Mouse (Mus musculus): ENCODE measurements around the gene Abl1. TPM values are rescaled to one million over a fixed set of nuclear protein-coding genes. Genes with fewer than 3 reads are reported as not detected.

Abl1 gene
- polyA plus RNA-seq, 1 experiment from 2014 or later, result 43.7 TPM

DNA sequence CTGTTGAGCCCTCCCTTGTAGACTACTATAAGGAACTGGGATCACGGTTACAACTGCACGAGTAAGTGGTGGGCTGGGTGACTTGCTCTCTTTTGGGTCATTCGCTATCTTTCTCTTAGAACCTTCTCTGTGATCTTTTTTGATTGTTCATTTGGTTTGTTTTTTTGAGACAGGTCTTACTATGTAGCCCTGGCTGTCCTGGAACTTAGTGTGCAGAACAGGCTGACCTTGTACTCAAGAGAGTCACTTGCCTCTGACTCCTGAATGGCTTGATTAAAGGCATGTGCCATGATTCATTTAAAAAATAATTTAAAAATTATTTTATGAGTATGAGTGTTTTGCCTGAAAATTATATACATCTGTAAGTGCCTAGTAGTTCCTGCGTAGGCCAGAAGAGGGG lies 26.6 kb downstream of the Abl1 start:
- Histone ChIP-seq H3K4me3 (ENCODE audit: low read length) (no peak overlapping the region), H3K9me3 (ENCODE audit: low read length) (no peaks in the 10 kb centered on the region), H3K27me3 (ENCODE audit: insufficient read depth, low read length) (no peaks in the 10 kb centered on the region), H3K4me1 (ENCODE audit: insufficient read depth, low read length) (no peaks in the 10 kb centered on the region), H3K27ac (ENCODE audit: low read length) (no peak overlapping the region), H3K36me3 (ENCODE audit: insufficient read depth, low read length) (peaks cover 2% of the 10 kb centered on the region; the same call in 1 of the 2 replicates), H3K9ac (replicated peaks; ENCODE audit: low read length) (no peak overlapping the region), H3K4me2 (replicated peaks; ENCODE audit: low read depth, low read length) (no peak overlapping the region)
- no peak for ATAC-seq (ENCODE audit: low FRiP score, low TSS enrichment)
- 94% methylated on average over 4 of the region's 4 CpGs for WGBS

DNA sequence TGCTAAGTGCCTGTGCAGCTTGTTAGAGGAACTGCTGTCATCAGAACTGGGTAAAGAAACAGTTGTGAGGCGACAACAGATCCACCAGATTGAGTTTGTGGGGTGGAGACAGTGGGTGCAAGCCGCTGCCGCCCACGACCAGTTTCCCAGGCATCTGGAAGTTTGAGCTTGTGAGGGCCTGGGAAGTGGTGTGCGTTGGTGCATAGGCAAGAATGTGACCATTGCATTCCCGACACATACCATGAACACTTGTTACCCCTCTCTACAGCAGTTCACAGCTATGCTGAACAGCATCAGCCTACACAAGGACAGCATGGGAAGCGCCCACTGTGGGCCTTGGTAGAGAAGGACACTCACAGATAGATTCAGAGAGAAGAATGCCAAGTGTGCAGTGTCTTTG lies 27.8 kb downstream of the Abl1 start:
- 0 out of 2 replicates have a peak overlapping the region, but pooled peaks have one; percentile 30 for H3K27ac ChIP-seq (ENCODE audit: low read length)
- peaks cover 2% of the 10 kb centered on the region; the same call in 1 of the 2 replicates for H3K36me3 ChIP-seq (ENCODE audit: insufficient read depth, low read length)
- H3K4me2 ChIP-seq (replicated peaks; ENCODE audit: low read depth, low read length), result no peak overlapping the region
- ATAC-seq (ENCODE audit: low FRiP score, low TSS enrichment), result peak; percentile 74
- H3K9me3 ChIP-seq (ENCODE audit: low read length), result no peaks in the 10 kb centered on the region
- H3K4me1 ChIP-seq (ENCODE audit: insufficient read depth, low read length), result no peaks in the 10 kb centered on the region
- no peak overlapping the region for H3K4me3 ChIP-seq (ENCODE audit: low read length)
- H3K27me3 ChIP-seq (ENCODE audit: insufficient read depth, low read length), result no peaks in the 10 kb centered on the region
- 59% methylated on average over 7 of the region's 7 CpGs for WGBS
- H3K9ac ChIP-seq (replicated peaks; ENCODE audit: low read length), result no peak overlapping the region

DNA sequence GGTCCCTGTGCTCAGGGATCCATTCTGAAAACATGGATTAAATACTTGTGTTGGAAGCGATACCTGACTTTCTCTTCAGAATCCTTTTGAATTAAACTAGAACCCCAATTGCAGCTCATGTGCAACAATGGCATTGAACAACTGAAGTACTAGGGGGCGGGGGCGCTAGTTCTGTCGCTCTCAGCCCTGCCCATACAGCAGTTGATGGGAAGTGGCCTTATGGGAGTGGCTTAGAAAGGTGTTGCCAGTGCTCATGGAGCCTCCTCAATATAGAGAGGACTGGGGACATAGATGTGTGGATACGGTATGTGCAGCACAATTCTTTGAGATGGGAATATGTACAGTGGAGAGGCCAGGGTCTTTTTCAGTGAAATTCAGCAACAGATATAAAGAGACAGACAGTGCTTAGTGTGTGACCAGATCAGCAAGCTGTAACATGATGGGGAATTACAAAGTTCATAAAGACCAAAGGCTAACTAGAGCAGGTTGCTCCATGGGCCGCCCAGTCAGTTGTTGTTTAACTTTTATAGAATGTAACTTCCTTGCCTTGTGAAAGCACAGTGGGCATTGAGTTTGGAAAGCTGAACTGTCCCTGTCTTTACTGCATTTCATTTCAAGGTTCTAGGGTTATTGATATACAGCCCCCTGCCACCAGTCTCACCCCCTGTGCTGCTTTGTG lies 31.2 kb downstream of the Abl1 start:
- H3K4me3 ChIP-seq (ENCODE audit: low read length), result no peak overlapping the region
- peak overlapping the region; percentile 71 for H3K27ac ChIP-seq (ENCODE audit: low read length)
- H3K4me1 ChIP-seq (ENCODE audit: insufficient read depth, low read length), result no peaks in the 10 kb centered on the region
- no peak overlapping the region for H3K9ac ChIP-seq (replicated peaks; ENCODE audit: low read length)
- 82% methylated on average over 6 of the region's 6 CpGs for WGBS
- ATAC-seq (ENCODE audit: low FRiP score, low TSS enrichment), result 0 out of 2 replicates have a peak, but pooled peaks have one; percentile 43
- no peaks in the 10 kb centered on the region for H3K9me3 ChIP-seq (ENCODE audit: low read length)
- H3K4me2 ChIP-seq (replicated peaks; ENCODE audit: low read depth, low read length), result no peak overlapping the region
- no peaks in the 10 kb centered on the region for H3K36me3 ChIP-seq (ENCODE audit: insufficient read depth, low read length)
- H3K27me3 ChIP-seq (ENCODE audit: insufficient read depth, low read length), result no peaks in the 10 kb centered on the region

- H3K27ac ChIP-seq (ENCODE audit: low read length), result peak overlapping the region; percentile 58; the same call in 1 of the 2 replicates
- WGBS, result 70% methylated on average over 2 of the region's 2 CpGs
- no peak for ATAC-seq (ENCODE audit: low FRiP score, low TSS enrichment)
- H3K27me3 ChIP-seq (ENCODE audit: insufficient read depth, low read length), result no peaks in the 10 kb centered on the region
- H3K4me3 ChIP-seq (ENCODE audit: low read length), result no peak overlapping the region
- H3K36me3 ChIP-seq (ENCODE audit: insufficient read depth, low read length), result no peaks in the 10 kb centered on the region
- H3K9ac ChIP-seq (replicated peaks; ENCODE audit: low read length), result no peak overlapping the region
- H3K4me1 ChIP-seq (ENCODE audit: insufficient read depth, low read length), result no peaks in the 10 kb centered on the region
- no peak overlapping the region for H3K4me2 ChIP-seq (replicated peaks; ENCODE audit: low read depth, low read length)
- no peaks in the 10 kb centered on the region for H3K9me3 ChIP-seq (ENCODE audit: low read length)
Observed at GRCm38 (mm10) chr2:31719944-31720343, 31.8 kb downstream of the Abl1 start.

DNA sequence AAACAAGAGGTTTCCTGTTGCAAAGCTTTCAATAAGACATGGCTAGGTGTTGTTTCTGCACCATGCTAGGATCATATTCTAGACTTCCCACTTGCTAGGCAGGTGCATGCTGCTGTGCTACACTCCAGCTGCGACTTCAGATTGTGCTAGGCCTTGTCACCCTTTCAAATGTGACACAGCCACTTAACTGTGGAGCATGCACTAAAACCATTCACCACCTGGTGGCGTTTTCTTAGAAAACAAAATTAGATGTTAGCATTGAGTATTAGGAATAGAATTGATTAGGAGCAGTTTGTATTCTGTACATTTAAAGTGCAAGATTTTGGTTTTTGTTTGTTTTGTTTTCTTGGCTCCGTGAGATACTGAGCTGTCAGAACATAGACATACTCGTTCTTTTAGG lies 32.6 kb downstream of the Abl1 start:
- no peaks in the 10 kb centered on the region for H3K36me3 ChIP-seq (ENCODE audit: insufficient read depth, low read length)
- no peaks in the 10 kb centered on the region for H3K4me1 ChIP-seq (ENCODE audit: insufficient read depth, low read length)
- H3K9ac ChIP-seq (replicated peaks; ENCODE audit: low read length), result no peak overlapping the region
- no peak overlapping the region for H3K4me2 ChIP-seq (replicated peaks; ENCODE audit: low read depth, low read length)
- no peaks in the 10 kb centered on the region for H3K9me3 ChIP-seq (ENCODE audit: low read length)
- no peaks in the 10 kb centered on the region for H3K27me3 ChIP-seq (ENCODE audit: insufficient read depth, low read length)
- H3K27ac ChIP-seq (ENCODE audit: low read length), result no peak overlapping the region
- 67% methylated on average over 4 of the region's 4 CpGs for WGBS
- no peak overlapping the region for H3K4me3 ChIP-seq (ENCODE audit: low read length)
- no peak for ATAC-seq (ENCODE audit: low FRiP score, low TSS enrichment)

- Histone ChIP-seq H3K4me3 (ENCODE audit: low read length) (no peak overlapping the region), H3K9me3 (ENCODE audit: low read length) (no peaks in the 10 kb centered on the region), H3K36me3 (ENCODE audit: insufficient read depth, low read length) (no peaks in the 10 kb centered on the region), H3K4me1 (ENCODE audit: insufficient read depth, low read length) (0 out of 2 replicates have a peak, but pooled peaks cover 20% of the 10 kb centered on the region), H3K27ac (ENCODE audit: low read length) (no peak overlapping the region), H3K9ac (replicated peaks; ENCODE audit: low read length) (no peak overlapping the region), H3K4me2 (replicated peaks; ENCODE audit: low read depth, low read length) (no peak overlapping the region), H3K27me3 (ENCODE audit: insufficient read depth, low read length) (no peaks in the 10 kb centered on the region)
- WGBS, result 91% methylated on average over 7 of the region's 7 CpGs
- ATAC-seq (ENCODE audit: low FRiP score, low TSS enrichment), result no peak
Observed at GRCm38 (mm10) chr2:31724730-31725490, 36.7 kb downstream of the Abl1 start.

DNA sequence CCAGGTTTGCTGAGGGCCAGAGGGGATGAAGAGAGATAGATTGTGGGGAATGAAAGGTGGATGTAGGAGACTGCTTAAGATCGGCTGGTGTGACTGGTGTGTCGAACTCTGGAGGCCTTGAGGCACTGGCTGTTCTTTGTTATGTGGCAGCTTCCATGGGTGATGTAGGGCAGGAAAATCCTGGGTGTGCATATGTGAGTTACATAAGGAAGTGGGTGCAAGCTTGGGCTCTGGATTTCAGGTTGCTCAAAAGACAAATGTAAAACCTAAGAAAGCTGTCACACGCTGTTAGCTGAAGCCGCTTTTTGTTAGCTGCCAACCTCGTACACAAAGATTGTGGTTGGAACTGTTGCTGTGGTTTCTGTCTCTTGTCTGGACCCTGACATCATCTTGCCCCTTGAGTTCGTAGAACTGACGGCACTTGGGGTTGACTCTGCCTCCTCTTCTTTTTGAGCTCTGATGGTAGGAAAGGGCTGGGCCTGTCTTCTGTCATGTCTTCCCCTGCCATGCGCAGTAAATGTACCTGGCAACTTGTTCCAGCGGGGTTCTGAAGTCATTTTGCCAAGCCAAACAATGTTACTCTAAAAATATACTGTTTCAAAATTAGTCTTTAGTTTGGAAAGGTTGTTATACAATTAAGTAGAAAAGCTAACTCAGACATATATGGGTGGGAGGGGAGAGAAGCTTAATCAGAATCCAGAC lies 39.6 kb downstream of the Abl1 start:
- no peak overlapping the region; the same call in 1 of the 2 replicates for H3K27ac ChIP-seq (ENCODE audit: low read length)
- no peak overlapping the region for H3K4me2 ChIP-seq (replicated peaks; ENCODE audit: low read depth, low read length)
- H3K4me3 ChIP-seq (ENCODE audit: low read length), result no peak overlapping the region
- H3K4me1 ChIP-seq (ENCODE audit: insufficient read depth, low read length), result 0 out of 2 replicates have a peak, but pooled peaks cover 23% of the 10 kb centered on the region
- H3K9me3 ChIP-seq (ENCODE audit: low read length), result no peaks in the 10 kb centered on the region
- H3K36me3 ChIP-seq (ENCODE audit: insufficient read depth, low read length), result no peaks in the 10 kb centered on the region
- H3K27me3 ChIP-seq (ENCODE audit: insufficient read depth, low read length), result no peaks in the 10 kb centered on the region
- H3K9ac ChIP-seq (replicated peaks; ENCODE audit: low read length), result no peak overlapping the region
- WGBS, result 73% methylated on average over 9 of the region's 9 CpGs
- no peak for ATAC-seq (ENCODE audit: low FRiP score, low TSS enrichment)

DNA sequence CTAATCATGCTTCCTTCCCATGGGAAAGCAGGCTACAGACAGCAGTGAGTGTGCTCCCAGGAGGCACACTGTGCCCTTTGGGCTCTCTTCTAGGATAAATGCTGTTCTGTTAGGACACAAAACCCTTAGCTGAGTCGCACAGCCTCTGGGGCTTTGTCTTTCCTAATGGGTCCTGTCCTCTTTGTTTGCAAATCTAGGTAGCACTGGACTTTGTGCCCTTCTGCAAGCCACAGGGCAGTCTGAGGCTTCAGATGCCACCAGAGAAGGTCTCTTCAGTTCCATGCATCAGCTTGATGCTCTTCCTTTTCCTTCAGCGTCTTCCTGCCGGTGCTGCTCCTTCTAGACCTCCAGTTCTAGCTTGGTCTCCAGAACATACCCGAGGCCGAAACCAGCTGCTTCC lies 42.5 kb downstream of the Abl1 start:
- no peak for ATAC-seq (ENCODE audit: low FRiP score, low TSS enrichment)
- Histone ChIP-seq H3K36me3 (ENCODE audit: insufficient read depth, low read length) (no peaks in the 10 kb centered on the region), H3K27ac (ENCODE audit: low read length) (no peak overlapping the region), H3K9ac (replicated peaks; ENCODE audit: low read length) (no peak overlapping the region), H3K27me3 (ENCODE audit: insufficient read depth, low read length) (no peaks in the 10 kb centered on the region), H3K4me2 (replicated peaks; ENCODE audit: low read depth, low read length) (no peak overlapping the region), H3K9me3 (ENCODE audit: low read length) (no peaks in the 10 kb centered on the region), H3K4me3 (ENCODE audit: low read length) (no peak overlapping the region), H3K4me1 (ENCODE audit: insufficient read depth, low read length) (0 out of 2 replicates have a peak, but pooled peaks cover 23% of the 10 kb centered on the region)
- 88% methylated on average over 5 of the region's 5 CpGs for WGBS

GRCm38 (mm10) chr2:31732497-31732896 lies 44.3 kb downstream of the Abl1 start:
- no peak overlapping the region for H3K4me3 ChIP-seq (ENCODE audit: low read length)
- no peaks in the 10 kb centered on the region for H3K27me3 ChIP-seq (ENCODE audit: insufficient read depth, low read length)
- no peaks in the 10 kb centered on the region for H3K9me3 ChIP-seq (ENCODE audit: low read length)
- H3K36me3 ChIP-seq (ENCODE audit: insufficient read depth, low read length), result no peaks in the 10 kb centered on the region
- no peak overlapping the region for H3K9ac ChIP-seq (replicated peaks; ENCODE audit: low read length)
- 0 out of 2 replicates have a peak overlapping the region, but pooled peaks have one; percentile 22 for H3K27ac ChIP-seq (ENCODE audit: low read length)
- no peak for ATAC-seq (ENCODE audit: low FRiP score, low TSS enrichment)
- 29% methylated on average over 3 of the region's 3 CpGs for WGBS
- H3K4me1 ChIP-seq (ENCODE audit: insufficient read depth, low read length), result 0 out of 2 replicates have a peak, but pooled peaks cover 15% of the 10 kb centered on the region
- no peak overlapping the region for H3K4me2 ChIP-seq (replicated peaks; ENCODE audit: low read depth, low read length)

Data from kidney, embryonic 16.5 days (tissue).